Mouse (Mus musculus) left cerebral cortex, adult 8-10 months (tissue): ENCODE measurements at regions not wholly inside any gene's neighbourhood (a gene's known extent, or its start where the extent isn't known, plus 50 kb on each side); places are given as distances from the start of the nearest gene placed in this dataset.
A peak's percentile ranks its signal among the peaks of the same experiment; 100 is the strongest.

Experiments used
- DNase-seq, 2 experiments: peaks; one replicate each; pipeline ENCODE4 v3.0.0; 2022; ENCODE audit warnings: low spot score in 2 of 2

GRCm38 (mm10) chr9:122437464-122437863 lies 86.1 kb downstream of the Abhd5 start:
- DNase-seq, result no peak

GRCm38 (mm10) chr9:122446387-122447105 lies 95.1 kb downstream of the Abhd5 start:
- DNase-seq, result no peak

DNA sequence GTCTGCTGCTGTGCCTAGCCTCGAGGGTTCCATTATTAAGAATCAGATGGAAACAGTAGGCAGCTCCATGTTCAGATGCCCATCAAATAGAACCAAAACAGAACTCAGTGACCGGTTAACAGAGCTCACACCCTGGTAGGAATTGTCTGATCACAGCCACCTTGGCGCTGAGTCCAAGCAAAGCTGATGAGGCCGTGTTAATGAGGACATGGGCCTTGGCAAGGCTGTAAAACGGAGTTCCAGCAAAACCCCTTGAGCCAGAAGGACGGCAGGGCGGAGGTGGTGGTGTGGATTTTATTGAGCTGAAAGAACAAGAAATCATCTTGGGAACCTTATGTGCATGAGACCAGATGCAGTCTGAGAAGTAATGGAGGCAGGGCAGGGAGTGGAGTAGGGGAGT lies 96.2 kb downstream of the Abhd5 start:
- DNase-seq, result no peak

- DNase-seq, result no peak
Observed at GRCm38 (mm10) chr9:122448342-122448741, 96.9 kb downstream of the Abhd5 start.

GRCm38 (mm10) chr9:122450524-122450923 lies 99.1 kb downstream of the Abhd5 start:
- DNase-seq, result no peak

GRCm38 (mm10) chr9:122455301-122455700 lies 103.9 kb downstream of the Abhd5 start:
- peak in 1 of 2 experiments; percentile 73 for DNase-seq

DNA sequence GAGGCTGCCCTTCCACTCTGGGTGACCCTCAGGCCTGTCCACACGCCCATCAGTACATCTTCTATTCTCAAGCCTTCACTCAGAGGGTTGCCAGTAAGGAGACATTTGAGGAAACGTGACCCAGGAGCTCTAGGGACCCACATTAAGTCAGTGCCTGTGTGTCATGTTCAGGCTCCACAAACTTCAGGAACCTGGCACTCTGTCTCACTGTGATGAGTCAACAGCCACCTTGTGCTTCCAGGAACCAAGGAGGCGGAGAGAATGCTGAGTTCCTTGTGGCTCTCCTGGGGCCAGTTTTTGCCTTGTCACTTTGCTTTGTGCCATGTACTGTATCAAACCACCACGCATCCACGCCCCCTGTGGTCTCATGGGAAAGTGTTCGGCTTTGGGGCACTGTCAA lies 104.4 kb downstream of the Abhd5 start:
- no peak for DNase-seq

GRCm38 (mm10) chr9:122459491-122459890 lies 108.1 kb downstream of the Abhd5 start:
- DNase-seq, result no peak

DNA sequence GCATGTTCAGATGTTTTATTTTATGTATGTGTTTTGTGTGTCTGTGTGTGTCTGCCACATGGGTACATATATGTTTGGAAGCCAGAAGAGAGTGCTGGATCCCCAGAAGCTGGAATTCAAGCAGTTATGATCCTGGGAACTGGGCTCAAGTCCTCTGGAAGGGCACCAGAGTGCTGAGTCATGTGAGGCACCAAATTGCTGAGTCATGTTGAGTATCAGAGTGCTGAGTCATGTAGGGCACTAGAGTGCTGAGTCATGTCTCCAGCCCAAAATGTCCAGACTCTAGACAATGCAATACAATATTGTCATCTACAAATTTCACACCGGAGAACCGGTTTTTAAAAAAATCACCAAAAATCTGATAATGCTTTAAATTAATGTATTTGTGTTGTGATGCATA lies 120.1 kb downstream of the Abhd5 start:
- no peak for DNase-seq

DNA sequence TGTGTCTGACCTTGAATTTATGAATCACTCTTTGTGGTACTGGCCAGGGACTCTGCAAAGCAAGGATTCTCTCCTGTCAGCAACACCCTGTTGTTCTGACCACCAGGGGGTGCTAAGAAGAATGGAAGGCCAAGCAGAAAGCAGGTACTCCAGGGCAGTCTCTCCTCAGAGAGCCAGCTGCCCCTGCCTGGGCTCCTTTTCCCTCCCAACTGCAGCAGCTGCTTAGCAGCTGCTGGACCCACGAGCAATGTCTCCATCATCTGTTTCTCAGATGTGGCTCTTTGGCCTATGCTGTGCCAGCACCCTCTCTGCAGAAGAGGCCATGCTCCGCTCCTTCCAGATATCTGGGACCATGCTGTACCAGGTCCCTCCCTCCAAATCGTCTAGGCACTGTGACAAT lies 124.9 kb downstream of the Abhd5 start:
- peak in 1 of 2 experiments; percentile 19 for DNase-seq

DNA sequence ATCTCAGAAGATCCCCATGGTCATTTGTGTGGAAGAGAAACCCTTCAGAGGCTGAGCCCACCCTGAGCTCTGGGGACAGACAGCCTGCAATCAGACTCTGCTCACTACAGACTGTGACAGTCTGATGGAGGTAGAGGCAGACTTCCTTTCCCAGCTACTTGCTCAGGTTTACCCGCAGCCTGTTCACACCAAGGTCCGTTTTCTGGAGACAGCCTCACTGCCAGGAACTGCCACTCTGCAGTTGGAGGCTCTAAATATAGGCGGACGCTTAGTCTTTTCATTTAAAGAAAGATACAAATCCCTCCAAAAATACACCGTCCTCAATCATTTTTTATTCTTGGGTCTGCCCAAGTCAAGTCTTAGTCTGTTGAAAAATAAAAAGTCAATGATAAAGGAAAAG lies 135.6 kb downstream of the Abhd5 start:
- no peak for DNase-seq

- no peak for DNase-seq
Observed at GRCm38 (mm10) chr9:122494691-122495090, 143.3 kb downstream of the Abhd5 start.

DNA sequence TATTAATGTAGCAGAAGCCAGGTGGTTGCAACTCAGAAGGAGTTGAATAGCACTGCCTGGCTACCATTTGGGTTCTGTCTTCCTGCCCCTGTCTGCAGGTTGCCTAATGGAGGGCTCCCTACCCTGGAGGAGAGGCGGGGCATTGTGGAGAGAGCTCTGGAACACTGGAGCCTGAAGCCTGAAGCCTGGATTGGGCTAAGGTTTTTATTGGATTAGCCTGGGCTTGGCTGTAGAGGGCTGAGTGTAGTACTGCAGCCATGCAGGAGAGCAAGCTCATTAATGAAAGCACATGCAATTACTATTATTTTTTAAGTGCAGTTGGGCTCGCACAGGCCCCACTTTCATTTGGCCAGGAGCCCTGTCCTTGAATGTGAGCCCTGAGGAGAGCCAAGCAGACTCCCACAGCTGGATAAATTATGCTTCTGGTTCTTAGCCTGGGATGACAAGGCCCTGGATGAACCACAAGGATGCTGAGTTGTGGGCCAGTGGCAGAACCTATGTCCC lies 145.1 kb downstream of the Abhd5 start:
- no peak for DNase-seq

DNA sequence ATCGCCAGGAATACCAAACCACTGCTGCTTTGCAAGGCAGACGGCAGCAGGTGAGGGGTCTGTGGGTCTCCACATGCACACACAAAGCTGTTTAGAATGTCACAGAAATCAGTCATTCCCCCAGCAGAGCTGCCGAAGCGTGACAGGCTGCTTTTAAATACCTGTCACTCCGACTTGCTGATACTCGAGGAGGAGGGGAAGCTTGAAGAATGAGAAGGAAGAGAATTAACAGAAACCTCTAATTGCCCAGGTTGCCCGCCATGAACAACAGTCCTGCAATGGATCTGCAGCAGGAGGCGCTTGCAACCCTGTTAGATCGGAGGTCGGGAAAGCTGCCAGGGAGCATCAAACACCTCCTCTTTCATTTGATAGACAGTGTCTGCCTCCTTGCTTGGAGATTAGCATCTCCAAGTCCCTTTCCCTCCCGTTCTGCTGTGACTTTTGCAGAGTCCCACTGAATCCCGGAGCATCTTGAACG lies 150.5 kb downstream of the Abhd5 start:
- DNase-seq, result peak in 1 of 2 experiments; percentile 10

DNA sequence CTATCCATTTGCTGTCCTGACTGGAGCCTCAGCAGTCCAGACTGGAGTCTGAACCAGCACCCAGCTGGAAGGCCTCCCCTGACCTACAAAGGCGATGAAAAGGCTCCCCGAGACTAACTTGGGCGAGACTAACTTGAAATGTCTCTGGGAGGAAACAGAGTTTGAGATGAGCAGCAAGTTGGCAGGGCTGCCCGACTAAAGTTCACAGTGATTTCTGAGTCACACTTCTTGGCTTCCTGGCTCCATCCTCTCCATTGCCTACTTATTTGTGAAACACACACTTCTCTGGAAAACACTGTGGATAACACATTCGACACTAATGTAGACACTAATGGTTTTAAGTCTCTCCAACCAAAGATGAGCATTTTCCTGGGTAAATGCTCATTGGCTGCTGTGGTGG lies 170.2 kb downstream of the Abhd5 start:
- DNase-seq, result peak in 1 of 2 experiments; percentile 0

DNA sequence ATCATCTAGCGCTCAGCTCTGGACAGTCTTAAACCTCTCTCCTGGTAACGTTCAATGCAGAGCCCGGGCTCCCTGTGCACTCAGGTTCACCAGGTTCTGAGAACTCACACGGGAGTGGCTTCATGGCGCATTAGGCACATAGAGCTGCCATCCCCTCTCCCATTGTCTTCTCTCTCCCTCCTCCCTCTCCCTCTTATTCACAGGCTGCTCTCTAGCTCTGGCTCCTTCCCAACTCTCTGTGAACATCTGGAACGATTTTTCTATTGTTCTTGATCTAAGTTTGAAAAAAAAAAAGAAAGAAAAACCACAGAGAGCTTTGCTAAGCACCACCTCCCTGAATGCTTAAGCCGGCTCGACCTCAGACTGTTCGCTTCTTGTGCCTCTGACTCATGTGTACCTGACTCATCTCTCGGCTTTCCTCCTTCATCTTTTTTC lies 174.2 kb downstream of the Abhd5 start:
- DNase-seq, result peak in 1 of 2 experiments; percentile 1

GRCm38 (mm10) chr9:122528267-122528666 lies 176.9 kb downstream of the Abhd5 start:
- DNase-seq, result no peak

GRCm38 (mm10) chr9:122529721-122530120 lies 178.3 kb downstream of the Abhd5 start:
- no peak for DNase-seq

GRCm38 (mm10) chr9:122531806-122532205 lies 180.4 kb downstream of the Abhd5 start:
- no peak for DNase-seq

DNA sequence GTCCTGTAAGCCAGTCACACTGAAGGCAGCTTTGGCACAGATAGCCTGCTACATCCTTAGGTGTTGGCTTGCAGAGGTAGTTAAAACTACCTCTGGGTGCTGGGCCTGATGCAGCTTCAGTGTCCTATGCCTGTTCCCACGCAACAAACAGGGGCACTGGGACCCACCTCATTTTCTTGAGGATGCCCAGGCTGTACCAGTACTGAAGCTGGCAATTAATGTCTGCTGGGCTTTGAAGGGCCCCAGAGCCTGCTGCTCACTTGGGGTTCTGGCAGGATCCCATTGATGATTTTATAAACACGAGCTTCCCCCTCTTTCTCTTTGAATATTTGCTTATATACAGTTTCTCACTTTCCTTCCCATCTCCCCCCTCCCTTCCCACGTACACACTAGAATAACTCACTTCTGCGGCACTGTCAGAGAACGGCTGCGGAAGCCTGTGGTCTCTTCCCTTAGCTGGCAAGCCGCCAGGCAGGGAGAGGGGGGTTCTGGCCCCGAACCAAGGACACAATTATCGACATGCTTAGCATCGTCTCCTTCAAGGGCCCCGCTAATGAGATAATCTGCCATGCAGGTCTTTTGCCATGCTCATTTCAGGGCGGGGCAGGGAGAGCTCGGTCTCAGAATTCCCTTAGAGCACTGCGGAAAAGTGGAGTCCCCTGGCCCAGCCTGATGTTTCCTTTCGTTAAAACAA lies 182.9 kb downstream of the Abhd5 start:
- DNase-seq, result peak; percentile 38 to 42

GRCm38 (mm10) chr9:122534965-122535364 lies 183.6 kb downstream of the Abhd5 start:
- no peak for DNase-seq

GRCm38 (mm10) chr9:122540091-122540490 lies 188.7 kb downstream of the Abhd5 start:
- DNase-seq, result no peak

DNA sequence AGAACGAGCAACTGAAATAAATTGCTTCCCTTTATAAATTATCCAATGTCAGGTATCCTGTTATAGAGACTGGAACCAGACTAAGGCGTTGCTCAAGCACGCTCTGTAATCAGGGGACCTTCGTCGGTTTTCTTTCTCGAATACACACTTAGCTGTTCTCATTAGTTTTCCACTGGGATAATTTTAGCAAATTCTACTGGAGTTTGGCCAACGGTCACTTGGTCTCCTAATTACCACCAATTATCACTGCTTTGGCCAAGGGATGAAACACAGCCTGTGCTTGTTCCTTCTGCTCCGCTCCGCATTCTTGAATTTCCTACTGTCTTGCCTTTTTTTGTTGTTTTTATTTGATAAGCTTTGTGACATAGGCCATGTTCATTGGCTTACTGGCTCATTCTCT lies 191.1 kb upstream of the Topaz1 start:
- DNase-seq, result no peak
